Mouse (Mus musculus) stomach, postnatal 0 days (tissue): Measurements from ENCODE around the gene Esp23. TPM values are rescaled to one million over a fixed set of nuclear protein-coding genes. Genes with fewer than 3 reads are reported as not detected.
"Not testable (repeated sequence)": the region's sequence is repeated elsewhere in the genome, so short reads cannot be mapped to it uniquely, and the experiment has no call there.

Experiments
- ATAC-seq: fragments of 200-750 bp; cut with Nextera tagmentation; 2 replicates; pipeline ENCODE4 v1.8.0; 2017; ENCODE audit not compliant: low FRiP score, low TSS enrichment
- DNase-seq: peaks from one replicate; pipeline ENCODE4 v3.0.0-alpha.2; 2016; ENCODE audit warnings: low spot score
- H3K27ac ChIP-seq: fragments of 300-500 bp; sonication (generic); replicated peaks from 2 replicates; pipeline ENCODE4 v1.5.1; 2014; ENCODE audit warnings: mild to moderate bottlenecking, control low read depth
- H3K27me3 ChIP-seq: fragments of 300-500 bp; sonication (generic); 2 replicates; pipeline ENCODE4 v1.6.1; 2014; ENCODE audit warnings: low read length; ENCODE audit not compliant: control insufficient read depth, insufficient read depth
- H3K36me3 ChIP-seq: fragments of 300-500 bp; sonication (generic); 2 replicates; pipeline ENCODE4 v1.6.1; 2014; ENCODE audit warnings: low read length, mixed read lengths; ENCODE audit not compliant: control insufficient read depth, insufficient read depth
- H3K4me1 ChIP-seq: fragments of 300-500 bp; sonication (generic); replicated peaks from 2 replicates; pipeline ENCODE4 v1.6.1; 2014; ENCODE audit warnings: antibody characterized with exemption; ENCODE audit not compliant: control insufficient read depth, insufficient read depth
- H3K4me2 ChIP-seq: fragments of 300-500 bp; sonication (generic); replicated peaks from 2 replicates; pipeline ENCODE4 v1.6.1; 2014; ENCODE audit warnings: low read depth, mild to moderate bottlenecking, control low read depth, moderate library complexity
- H3K4me3 ChIP-seq: fragments of 300-500 bp; sonication (generic); 2 replicates; pipeline ENCODE4 v1.5.1; 2014; ENCODE audit warnings: low read depth, low read length, control low read depth
- H3K9ac ChIP-seq: fragments of 300-500 bp; sonication (generic); 2 replicates; pipeline ENCODE4 v1.6.1; 2014; ENCODE audit warnings: mild to moderate bottlenecking, low read length, control low read depth, mixed read lengths
- H3K9me3 ChIP-seq: fragments of 300-500 bp; sonication (generic); 2 replicates; pipeline ENCODE4 v1.6.1; 2016; ENCODE audit warnings: low read length; ENCODE audit not compliant: control insufficient read depth
- CTCF ChIP-seq: IDR thresholded peaks from 2 replicates; pipeline ENCODE4 v1.5.1; 2016; ENCODE audit warnings: antibody characterized with exemption, low read depth, mild to moderate bottlenecking, moderate library complexity
- EP300 ChIP-seq: optimal IDR thresholded peaks from 2 replicates; pipeline ENCODE3; 2016; ENCODE audit warnings: antibody characterized with exemption
- WGBS: fragments of 180-500 bp; shearing (Covaris S2); extraction: QIAGEN DNeasy Blood & Tissue Kit; methylation state at CpG from one replicate; pipeline ENCODE4 v1.1.7; 2014; 5-methylcytosine and 5-hydroxymethylcytosine counted together
- polyA plus RNA-seq: library from polyadenylated mRNA; unstranded; fragments of >200 nt; fragmentation: Nextera tagmentation; extraction: Ambion mirVana; gene quantifications from 2 replicates; pipeline ENCODE4 v1.2.1, GENCODE M21; 2015

The Esp23 gene
- not detected in 2 replicates for polyA plus RNA-seq

DNA sequence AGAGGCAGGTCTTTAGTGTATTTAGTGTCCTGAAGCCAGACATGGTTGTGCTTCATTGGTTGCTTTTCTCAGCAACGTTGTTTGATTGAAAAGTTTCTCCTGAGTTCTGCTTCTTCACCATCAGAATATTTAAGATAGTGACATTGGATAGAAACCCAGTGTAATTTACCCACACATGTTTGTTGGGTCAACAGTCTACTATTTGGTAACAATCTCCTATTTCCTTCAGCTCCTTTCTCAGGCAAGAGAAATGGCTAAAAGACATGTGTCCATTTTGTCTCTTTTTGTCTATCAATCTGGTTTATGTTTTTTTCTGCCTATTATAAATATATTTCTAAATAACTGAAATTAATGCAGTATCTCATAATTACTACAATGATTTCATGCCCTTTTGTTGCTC, at the start of gene Esp23:
TSS of gene Esp23 (minus strand) at position 101 of the 400 bp plus-strand sequence.
- no peaks in the 10 kb centered on the region for H3K9me3 ChIP-seq
- H3K27me3 ChIP-seq, result no peaks in the 10 kb centered on the region
- DNase-seq (no peak), ATAC-seq (no peak)
- no peak for TF ChIP-seq CTCF
- TF ChIP-seq EP300, result no peak
- WGBS, result 25% methylated on average over 1 of the region's 1 CpGs
- no peak within 1 kb of the TSS for H3K4me2 ChIP-seq
- H3K36me3 ChIP-seq, result no peaks in the 10 kb centered on the region
- no peak within 1 kb of the TSS for H3K9ac ChIP-seq
- H3K4me1 ChIP-seq, result no peaks in the 10 kb centered on the region
- no peak within 1 kb of the TSS for H3K4me3 ChIP-seq
- H3K27ac ChIP-seq, result no peak within 1 kb of the TSS

DNA sequence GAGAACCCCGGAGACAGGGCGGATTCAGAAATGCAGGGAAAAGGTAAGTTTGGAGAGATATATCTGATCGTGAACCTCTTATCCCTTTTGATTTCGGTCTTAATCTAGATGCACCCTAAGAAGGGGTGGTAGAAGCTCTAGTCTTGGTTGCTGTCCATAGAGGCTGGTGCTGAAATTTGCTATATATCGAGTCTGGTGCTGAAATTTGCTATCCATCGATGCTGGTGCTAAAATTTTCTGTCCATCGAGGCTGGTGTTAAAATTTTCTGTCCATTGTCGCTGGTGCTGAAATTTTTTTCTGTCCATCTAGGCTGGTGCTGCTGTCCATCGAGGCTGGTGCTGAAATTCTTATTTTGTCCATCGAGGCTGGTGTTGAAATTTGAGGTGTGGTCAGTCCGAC, 30.3 kb upstream of the Esp23 start:
- not testable (repeated sequence) for H3K27ac ChIP-seq, H3K9ac ChIP-seq, H3K27me3 ChIP-seq, DNase-seq, H3K4me2 ChIP-seq, ATAC-seq, H3K36me3 ChIP-seq, H3K4me1 ChIP-seq, H3K4me3 ChIP-seq, H3K9me3 ChIP-seq
- WGBS, result 69% methylated on average over 11 of the region's 11 CpGs

DNA sequence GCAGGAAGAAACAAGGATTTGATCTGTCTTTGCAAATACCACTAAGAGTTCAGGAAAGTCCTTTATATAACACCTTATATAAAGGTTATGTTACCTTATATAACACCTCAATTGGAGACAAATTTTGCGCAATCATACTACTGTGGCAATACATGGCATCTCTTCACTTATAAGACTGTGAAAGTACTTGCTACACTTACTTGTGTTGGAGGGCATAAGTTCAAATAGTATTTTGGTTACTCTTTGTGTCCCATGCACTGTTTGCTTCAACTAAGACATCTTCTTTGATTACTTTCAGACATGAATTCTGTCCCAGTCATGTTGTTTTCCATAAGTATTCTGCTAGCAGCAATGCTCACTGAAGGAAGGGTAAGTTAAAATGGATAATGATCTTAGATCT, 18.2 kb upstream of the Esp23 start, which contains the start of gene Esp22:
TSS of gene Esp22 (plus strand) at position 301 of the 400 bp plus-strand sequence.
- H3K9ac ChIP-seq, result no peak within 1 kb of the TSS
- no peaks in the 10 kb centered on the region for H3K4me1 ChIP-seq
- DNase-seq (no peak), ATAC-seq (no peak)
- no peaks in the 10 kb centered on the region for H3K9me3 ChIP-seq
- H3K4me2 ChIP-seq, result no peak within 1 kb of the TSS
- H3K36me3 ChIP-seq, result no peaks in the 10 kb centered on the region
- TF ChIP-seq EP300 (no peak), CTCF (no peak)
- no peak within 1 kb of the TSS for H3K27ac ChIP-seq
- H3K4me3 ChIP-seq, result no peak within 1 kb of the TSS
- 88% methylated on average over 1 of the region's 1 CpGs for WGBS
- no peaks in the 10 kb centered on the region for H3K27me3 ChIP-seq

GRCm38 (mm10) chr17:39063641-39064040, 13.2 kb downstream of the Esp23 start:
- no peak overlapping the region for H3K4me3 ChIP-seq
- ATAC-seq, result no peak

DNA sequence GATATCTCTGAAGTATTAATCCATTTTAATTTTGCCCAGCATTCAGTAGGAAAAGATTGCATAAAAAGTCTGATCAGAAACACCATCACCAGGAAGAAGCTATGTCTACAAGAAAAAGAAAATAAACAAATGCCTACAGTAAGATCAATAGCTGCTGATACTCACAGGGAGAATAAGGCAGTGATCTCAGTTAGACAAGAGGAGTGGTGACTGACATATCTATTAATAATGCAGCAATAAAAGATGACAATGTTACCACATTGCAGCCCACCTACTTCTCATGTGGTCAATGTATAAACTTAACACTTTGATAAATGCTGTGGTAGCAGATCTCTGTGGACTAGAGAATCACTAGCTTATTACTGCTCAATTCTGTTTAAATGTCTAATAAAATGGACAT, 33.6 kb downstream of the Esp23 start, which contains the start of gene Gm21903:
TSS of gene Gm21903 (minus strand) at position 101 of the 400 bp plus-strand sequence.
- DNase-seq, result no peak

More at GRCm38 (mm10) chr17:39063641-39064040, 13.2 kb downstream of the Esp23 start:
- no peaks in the 10 kb centered on the region for H3K9me3 ChIP-seq
- H3K4me2 ChIP-seq, result no peak overlapping the region
- no peaks in the 10 kb centered on the region for H3K4me1 ChIP-seq
- no peak for DNase-seq
- no peaks in the 10 kb centered on the region for H3K27me3 ChIP-seq
- TF ChIP-seq EP300 (no peak), CTCF (no peak)
- H3K9ac ChIP-seq, result no peak overlapping the region
- no peaks in the 10 kb centered on the region for H3K36me3 ChIP-seq
- no peak overlapping the region for H3K27ac ChIP-seq

DNA sequence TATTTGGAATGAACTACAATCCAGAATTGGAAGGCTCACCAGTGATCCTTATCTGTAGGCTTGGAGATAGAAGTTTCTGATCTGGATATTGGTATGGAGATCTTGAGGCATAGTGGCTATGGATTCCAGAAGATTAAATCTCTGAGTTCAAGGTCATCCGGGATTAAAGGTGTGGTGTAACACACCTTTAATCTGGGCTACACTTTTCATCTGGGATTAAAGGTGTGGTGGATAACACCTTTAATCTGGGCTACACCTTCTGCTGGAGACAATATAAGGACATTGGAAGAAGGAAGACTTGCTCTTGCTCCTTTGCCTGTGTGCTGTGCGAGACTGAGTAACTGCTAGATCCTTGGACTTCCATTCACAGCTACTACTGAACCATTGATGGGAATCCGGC, 40.4 kb downstream of the Esp23 start, which contains the start of gene Esp24:
TSS of gene Esp24 (plus strand) at position 301 of the 400 bp plus-strand sequence.
- H3K4me1 ChIP-seq, H3K36me3 ChIP-seq, H3K9ac ChIP-seq, H3K27ac ChIP-seq, ATAC-seq, DNase-seq, H3K9me3 ChIP-seq, H3K4me3 ChIP-seq, H3K27me3 ChIP-seq, H3K4me2 ChIP-seq: not testable (repeated sequence)
- 79% methylated on average over 3 of the region's 3 CpGs for WGBS

More for the DNA sequence above, 33.6 kb downstream of the Esp23 start, which contains the start of gene Gm21903:
- no peaks in the 10 kb centered on the region for H3K4me1 ChIP-seq
- TF ChIP-seq EP300 (no peak), CTCF (no peak)
- no peaks in the 10 kb centered on the region for H3K36me3 ChIP-seq
- H3K27me3 ChIP-seq, result no peaks in the 10 kb centered on the region
- H3K9me3 ChIP-seq, result no peaks in the 10 kb centered on the region
- no peak within 1 kb of the TSS for H3K27ac ChIP-seq
- H3K4me2 ChIP-seq, result no peak within 1 kb of the TSS
- H3K9ac ChIP-seq, result no peak within 1 kb of the TSS
- H3K4me3 ChIP-seq, result no peak within 1 kb of the TSS
- no peak for ATAC-seq

Other genes with a start within 250 kb of the Esp23 start
- not detected in 2 replicates for gene Esp24, start 40.3 kb downstream of the Esp23 start, polyA plus RNA-seq
- not detected in 2 replicates for gene Gm21903, start 33.7 kb downstream of the Esp23 start, polyA plus RNA-seq
- not detected in 2 replicates for gene Esp22, start 18.3 kb upstream of the Esp23 start, polyA plus RNA-seq